Mouse (Mus musculus) CH12.LX (cell line): Measurements from ENCODE around the gene Lhb.

Experiments
- CHD2 ChIP-seq: IDR thresholded peaks from 2 replicates; pipeline ENCODE4 v1.6.1; 2011; ENCODE audit warnings: low read length, improper control_type of control experiment
- CTCF ChIP-seq, 2 experiments: IDR thresholded peaks in 1 of 2; conservative IDR thresholded peaks in 1 of 2; 2 replicates each; pipeline ENCODE4 v1.5.1; 2011 to 2012; ENCODE audit warnings: low read depth in 2 of 2, low read length in 2 of 2, improper control_type of control experiment in 1 of 2, inconsistent platforms in 1 of 2, mild to moderate bottlenecking in 1 of 2, moderate library complexity in 1 of 2
- ELF1 ChIP-seq: IDR thresholded peaks from 2 replicates; pipeline ENCODE4 v1.6.1; 2014; ENCODE audit warnings: low read depth, mild to moderate bottlenecking, inconsistent platforms, low read length, improper control_type of control experiment
- EP300 ChIP-seq: IDR thresholded peaks from 2 replicates; pipeline ENCODE4 v1.6.1; 2011; ENCODE audit warnings: low read length, improper control_type of control experiment
- ETS1 ChIP-seq: conservative IDR thresholded peaks from 2 replicates; pipeline ENCODE4 v1.6.1; 2012; ENCODE audit warnings: low read depth, mild to moderate bottlenecking, inconsistent platforms, low read length, improper control_type of control experiment, moderate library complexity
- GABPA ChIP-seq: IDR thresholded peaks from 2 replicates; pipeline ENCODE4 v1.6.1; 2012; ENCODE audit warnings: low read depth, low read length, improper control_type of control experiment, inconsistent platforms; ENCODE audit not compliant: insufficient replicate concordance
- HCFC1 ChIP-seq: IDR thresholded peaks from 2 replicates; pipeline ENCODE4 v1.6.1; 2012; ENCODE audit warnings: low read depth, mild to moderate bottlenecking, inconsistent platforms, low read length, improper control_type of control experiment
- KAT2A ChIP-seq: IDR thresholded peaks from 2 replicates; pipeline ENCODE4 v1.6.1; 2012; ENCODE audit warnings: low read length, improper control_type of control experiment, inconsistent platforms; ENCODE audit not compliant: insufficient replicate concordance
- MAX ChIP-seq: IDR thresholded peaks from 2 replicates; pipeline ENCODE4 v1.6.1; 2011; ENCODE audit warnings: low read length, improper control_type of control experiment
- POLR2A ChIP-seq: IDR thresholded peaks from 2 replicates; pipeline ENCODE4 v1.6.1; 2011; ENCODE audit warnings: low read depth, mild to moderate bottlenecking, improper control_type of control experiment, low read length
- POLR2AphosphoS2 ChIP-seq: IDR thresholded peaks from 2 replicates; pipeline ENCODE4 v1.6.1; 2011; ENCODE audit warnings: low read depth, low read length, improper control_type of control experiment
- USF1 ChIP-seq: IDR thresholded peaks from 2 replicates; pipeline ENCODE4 v1.6.1; 2014; ENCODE audit warnings: low read depth, mild to moderate bottlenecking, inconsistent platforms, low read length, improper control_type of control experiment
- ZC3H11A ChIP-seq: IDR thresholded peaks from 2 replicates; pipeline ENCODE4 v1.6.1; 2012; ENCODE audit warnings: low read depth, mild to moderate bottlenecking, inconsistent platforms, low read length, improper control_type of control experiment

DNA sequence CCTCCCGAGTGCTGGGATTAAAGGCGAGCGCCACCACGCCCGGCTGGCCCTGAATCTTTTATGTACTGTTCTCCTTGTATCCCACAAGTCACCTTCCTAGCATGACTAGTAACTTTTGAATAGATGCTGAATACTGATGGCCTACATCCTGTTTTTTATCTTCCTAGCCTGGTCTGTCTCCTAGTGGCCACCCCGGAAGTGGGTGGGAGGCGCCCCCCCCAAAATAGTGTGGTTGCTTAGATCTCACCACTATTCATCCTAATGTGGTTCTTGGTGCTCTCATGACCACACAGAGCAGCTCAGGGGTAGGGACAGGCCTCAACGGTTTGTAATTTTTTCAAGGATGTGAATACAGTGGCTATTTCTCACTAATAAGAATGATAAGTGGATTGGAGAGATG lies 46.0 kb upstream of the Lhb start:
- TF ChIP-seq ZC3H11A, result no peak
- no peak for TF ChIP-seq CTCF (conservative IDR thresholded peaks at IDR 0.05 in 1 of 2, IDR thresholded peaks at IDR 0.05 in 1 of 2; ENCODE audit: low read depth in 2 of 2, low read length in 2 of 2)
- no peak for TF ChIP-seq HCFC1
- no peak for TF ChIP-seq USF1
- no peak for TF ChIP-seq MAX
- TF ChIP-seq ELF1, result no peak
- TF ChIP-seq EP300, result no peak
- no peak for TF ChIP-seq POLR2A
- no peak for TF ChIP-seq POLR2AphosphoS2
- TF ChIP-seq ETS1, result no peak
- no peak for TF ChIP-seq CHD2
- no peak for TF ChIP-seq GABPA
- no peak for TF ChIP-seq KAT2A
